Mouse (Mus musculus) neural tube, embryonic 14.5 days (tissue): ENCODE results near the gene Rsph3a. TPM values are rescaled to one million over a fixed set of nuclear protein-coding genes. Genes with fewer than 3 reads are reported as not detected.
A peak's percentile ranks its signal among the peaks of the same experiment; 100 is the strongest.
"Not testable (repeated sequence)": the region's sequence is repeated elsewhere in the genome, so short reads cannot be mapped to it uniquely, and the experiment has no call there.

ENCODE experiments used
- ATAC-seq: fragments of 200-750 bp; cut with Nextera tagmentation; 2 replicates; pipeline ENCODE4 v1.8.0; 2017; ENCODE audit warnings: low read depth, mild to moderate bottlenecking, moderate TSS enrichment, moderate library complexity
- H3K27ac ChIP-seq: fragments of 300-500 bp; sonication (generic); 2 replicates; pipeline ENCODE4 v1.5.1; 2014; ENCODE audit warnings: low read depth, mild to moderate bottlenecking, control low read depth, low read length, moderate library complexity, mixed read lengths
- H3K27me3 ChIP-seq: fragments of 300-500 bp; sonication (generic); 2 replicates; pipeline ENCODE4 v1.6.1; 2014; ENCODE audit warnings: low read length; ENCODE audit not compliant: control insufficient read depth, insufficient read depth
- H3K36me3 ChIP-seq: fragments of 300-500 bp; sonication (generic); 2 replicates; pipeline ENCODE4 v1.6.1; 2014; ENCODE audit warnings: low read length, mixed read lengths; ENCODE audit not compliant: control insufficient read depth, insufficient read depth
- H3K4me1 ChIP-seq: fragments of 300-500 bp; sonication (generic); 2 replicates; pipeline ENCODE4 v1.6.1; 2014; ENCODE audit warnings: low read length; ENCODE audit not compliant: control insufficient read depth, insufficient read depth
- H3K4me2 ChIP-seq: fragments of 300-500 bp; sonication (generic); 2 replicates; pipeline ENCODE4 v1.6.1; 2014; ENCODE audit warnings: mild to moderate bottlenecking, low read depth, low read length, control low read depth
- H3K4me3 ChIP-seq: fragments of 300-500 bp; sonication (generic); 2 replicates; pipeline ENCODE4 v1.5.1; 2014; ENCODE audit warnings: low read depth, low read length, control low read depth, mixed read lengths
- H3K9ac ChIP-seq: fragments of 300-500 bp; sonication (generic); replicated peaks from 2 replicates; pipeline ENCODE4 v1.6.1; 2014; ENCODE audit warnings: low read depth, mild to moderate bottlenecking, control low read depth, low read length, mixed read lengths
- H3K9me3 ChIP-seq: fragments of 300-500 bp; sonication (generic); 2 replicates; pipeline ENCODE4 v1.6.1; 2016; ENCODE audit warnings: low read length; ENCODE audit not compliant: control insufficient read depth
- WGBS: fragments of 180-500 bp; shearing (Covaris S2); extraction: QIAGEN DNeasy Blood & Tissue Kit; methylation state at CpG from one replicate; pipeline ENCODE4 v1.1.7; 2014; 5-methylcytosine and 5-hydroxymethylcytosine counted together
- polyA plus RNA-seq: library from polyadenylated mRNA; unstranded; fragments of >200 nt; fragmentation: Nextera tagmentation; extraction: Ambion mirVana; gene quantifications from 2 replicates; pipeline ENCODE4 v1.2.1, GENCODE M21; 2014

The Rsph3a gene
- 88.1 and 93.2 TPM in 2 replicates for polyA plus RNA-seq

- Histone ChIP-seq H3K4me2 (peak within 1 kb of the TSS; percentile 55), H3K27ac (peak within 1 kb of the TSS; percentile 86), H3K9ac (peak within 1 kb of the TSS; percentile 64), H3K4me3 (peak within 1 kb of the TSS; percentile 47)
- H3K4me1 ChIP-seq, H3K27me3 ChIP-seq, H3K9me3 ChIP-seq, H3K36me3 ChIP-seq: not testable (repeated sequence)
- ATAC-seq = peak; percentile 98
- 3% methylated on average over 56 of the region's 58 CpGs for WGBS
Measured at GRCm38 (mm10) chr17:7945117-7946052, at the start of gene Rsph3a. TSS of gene Rsph3a (plus strand) at chr17:7945614.

- WGBS = 71% methylated on average over 10 of the region's 10 CpGs
Measured at GRCm38 (mm10) chr17:7896047-7896635, 49.3 kb upstream of the Rsph3a start.

DNA sequence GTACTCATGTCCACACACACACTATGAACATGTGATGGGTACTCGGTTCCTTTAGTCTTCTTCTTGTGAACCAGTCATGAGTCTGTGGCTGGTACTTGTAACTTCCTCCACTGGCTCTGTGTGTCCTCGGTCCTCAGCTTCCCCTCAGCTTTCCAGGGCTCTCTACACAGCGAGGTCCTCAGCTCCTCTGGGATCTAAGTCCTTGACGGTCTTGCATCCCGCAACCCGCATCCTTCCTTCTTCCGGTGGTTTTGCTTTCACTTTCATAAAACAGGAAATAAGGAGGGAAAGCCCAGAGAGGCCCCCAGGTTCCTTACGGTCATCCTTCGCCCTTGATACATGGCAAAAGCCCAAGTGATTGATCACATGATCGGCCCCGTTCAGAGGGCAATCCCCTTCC is 48.3 kb upstream of the Rsph3a start:
- Histone ChIP-seq H3K36me3 (no peaks in the 10 kb centered on the region), H3K4me1 (no peaks in the 10 kb centered on the region), H3K9ac (no peak overlapping the region), H3K27ac (no peak overlapping the region), H3K9me3 (no peaks in the 10 kb centered on the region), H3K4me2 (no peak overlapping the region), H3K4me3 (no peak overlapping the region), H3K27me3 (no peaks in the 10 kb centered on the region)
- ATAC-seq = no peak
- WGBS = 87% methylated on average over 11 of the region's 11 CpGs

More at GRCm38 (mm10) chr17:7896047-7896635, 49.3 kb upstream of the Rsph3a start:
- no peak overlapping the region for H3K9ac ChIP-seq
- ATAC-seq = no peak
- H3K27me3 ChIP-seq = no peaks in the 10 kb centered on the region
- no peaks in the 10 kb centered on the region for H3K4me1 ChIP-seq
- no peaks in the 10 kb centered on the region for H3K9me3 ChIP-seq
- no peak overlapping the region for H3K4me3 ChIP-seq
- H3K36me3 ChIP-seq = no peaks in the 10 kb centered on the region
- no peak overlapping the region for H3K4me2 ChIP-seq
- no peak overlapping the region for H3K27ac ChIP-seq

DNA sequence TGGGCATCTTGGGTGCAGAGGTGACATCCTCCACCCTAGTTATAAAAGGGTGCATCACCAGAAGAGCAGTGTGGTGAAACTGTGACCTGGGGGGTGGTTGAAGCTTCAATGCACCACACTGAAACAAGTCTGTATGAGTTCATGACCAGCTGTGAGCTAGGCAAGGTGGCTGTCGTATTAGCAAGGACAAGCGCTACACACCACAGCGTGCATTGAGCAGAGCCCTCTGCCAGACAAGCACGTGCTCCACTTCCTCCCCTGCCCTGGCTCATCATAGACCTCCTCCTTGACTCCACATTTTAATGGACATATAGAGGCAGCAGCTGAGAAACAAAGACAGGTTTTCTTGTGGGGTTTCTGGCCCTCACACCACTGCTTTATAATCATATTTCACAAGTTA is 47.7 kb upstream of the Rsph3a start:
- no peak overlapping the region for H3K4me3 ChIP-seq
- no peaks in the 10 kb centered on the region for H3K9me3 ChIP-seq
- ATAC-seq = no peak
- no peaks in the 10 kb centered on the region for H3K27me3 ChIP-seq
- H3K27ac ChIP-seq = no peak overlapping the region
- WGBS = 84% methylated on average over 4 of the region's 4 CpGs
- no peak overlapping the region for H3K4me2 ChIP-seq
- H3K36me3 ChIP-seq = no peaks in the 10 kb centered on the region
- H3K9ac ChIP-seq = no peak overlapping the region
- H3K4me1 ChIP-seq = no peaks in the 10 kb centered on the region

DNA sequence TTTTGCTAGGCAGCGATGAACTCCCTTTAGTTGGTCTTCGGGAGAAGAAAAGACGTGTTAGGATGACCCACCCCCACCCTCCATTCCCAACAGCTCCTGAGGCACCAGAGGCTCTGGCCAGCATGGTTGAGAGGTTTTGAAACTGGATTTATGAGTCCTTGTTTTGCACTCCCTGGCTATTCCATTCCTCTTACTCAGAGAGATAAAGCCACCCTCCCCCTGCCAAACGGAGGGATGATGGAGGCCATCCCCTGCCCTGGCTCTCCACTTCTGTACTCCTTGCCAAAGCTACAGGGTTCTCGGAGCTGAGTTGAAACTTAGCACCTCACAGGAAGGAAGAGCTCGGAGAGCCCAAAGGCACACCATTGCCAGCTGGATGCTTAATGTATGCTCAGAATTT is 46.2 kb upstream of the Rsph3a start:
- Histone ChIP-seq H3K27me3 (no peaks in the 10 kb centered on the region), H3K9me3 (no peaks in the 10 kb centered on the region), H3K4me2 (no peak overlapping the region), H3K9ac (no peak overlapping the region), H3K36me3 (no peaks in the 10 kb centered on the region), H3K4me1 (no peaks in the 10 kb centered on the region), H3K4me3 (no peak overlapping the region), H3K27ac (no peak overlapping the region)
- no peak for ATAC-seq
- 68% methylated on average over 6 of the region's 6 CpGs for WGBS

DNA sequence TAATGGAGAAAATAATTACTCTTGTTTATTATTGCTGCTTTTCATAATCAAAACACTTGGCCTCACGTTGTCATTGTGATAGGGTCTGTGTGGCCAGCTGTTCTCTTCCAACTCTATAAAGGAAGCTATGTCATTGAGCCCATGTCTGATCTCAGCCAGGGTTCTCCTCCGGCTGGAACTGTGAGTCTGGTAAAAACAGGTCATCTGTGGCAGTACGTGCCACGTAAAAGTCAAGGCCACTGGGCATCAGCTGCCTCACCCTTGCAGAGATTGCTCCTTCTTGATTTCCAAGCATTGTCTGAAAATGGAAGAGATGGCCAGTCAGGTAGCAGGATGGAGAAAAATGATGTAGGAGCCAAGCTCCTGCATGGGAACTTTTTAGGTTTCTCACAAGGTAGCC is 45.5 kb upstream of the Rsph3a start:
- 77% methylated on average over 4 of the region's 4 CpGs for WGBS
- H3K27ac ChIP-seq = no peak overlapping the region

GRCm38 (mm10) chr17:7901536-7901935 is 43.9 kb upstream of the Rsph3a start:
- H3K4me3 ChIP-seq = no peak overlapping the region
- no peak overlapping the region for H3K27ac ChIP-seq
- H3K4me1 ChIP-seq = no peaks in the 10 kb centered on the region
- no peaks in the 10 kb centered on the region for H3K9me3 ChIP-seq
- H3K27me3 ChIP-seq = no peaks in the 10 kb centered on the region
- no peak overlapping the region for H3K4me2 ChIP-seq
- H3K9ac ChIP-seq = no peak overlapping the region
- WGBS = 86% methylated on average over 2 of the region's 2 CpGs
- no peaks in the 10 kb centered on the region for H3K36me3 ChIP-seq
- no peak for ATAC-seq

More for the DNA sequence above, 45.5 kb upstream of the Rsph3a start:
- ATAC-seq = no peak
- Histone ChIP-seq H3K4me2 (no peak overlapping the region), H3K4me1 (no peaks in the 10 kb centered on the region), H3K9me3 (no peaks in the 10 kb centered on the region), H3K36me3 (no peaks in the 10 kb centered on the region), H3K27me3 (no peaks in the 10 kb centered on the region), H3K4me3 (no peak overlapping the region), H3K9ac (no peak overlapping the region)

- no peak overlapping the region for H3K4me3 ChIP-seq
- H3K27ac ChIP-seq = no peak overlapping the region
- no peaks in the 10 kb centered on the region for H3K4me1 ChIP-seq
- H3K27me3 ChIP-seq = no peaks in the 10 kb centered on the region
- ATAC-seq = no peak
- 69% methylated on average over 3 of the region's 3 CpGs for WGBS
- no peak overlapping the region for H3K9ac ChIP-seq
- H3K4me2 ChIP-seq = no peak overlapping the region
- H3K9me3 ChIP-seq = no peaks in the 10 kb centered on the region
- H3K36me3 ChIP-seq = no peaks in the 10 kb centered on the region
Measured at GRCm38 (mm10) chr17:7902362-7902761, 43.1 kb upstream of the Rsph3a start.

- Histone ChIP-seq H3K4me3 (no peak overlapping the region), H3K4me1 (no peaks in the 10 kb centered on the region), H3K36me3 (no peaks in the 10 kb centered on the region), H3K9ac (no peak overlapping the region), H3K27ac (no peak overlapping the region), H3K4me2 (no peak overlapping the region), H3K27me3 (no peaks in the 10 kb centered on the region), H3K9me3 (no peaks in the 10 kb centered on the region)
- WGBS = 51% methylated on average over 2 of the region's 2 CpGs
- ATAC-seq = no peak
Measured at GRCm38 (mm10) chr17:7904992-7905391, 40.4 kb upstream of the Rsph3a start.
